Mouse (Mus musculus): Measurements from ENCODE around the gene Cerkl. TPM values are rescaled to one million over a fixed set of nuclear protein-coding genes. Genes with fewer than 3 reads are reported as not detected.

Cerkl gene
- polyA plus RNA-seq, 1 experiment: 1.1 TPM

DNA sequence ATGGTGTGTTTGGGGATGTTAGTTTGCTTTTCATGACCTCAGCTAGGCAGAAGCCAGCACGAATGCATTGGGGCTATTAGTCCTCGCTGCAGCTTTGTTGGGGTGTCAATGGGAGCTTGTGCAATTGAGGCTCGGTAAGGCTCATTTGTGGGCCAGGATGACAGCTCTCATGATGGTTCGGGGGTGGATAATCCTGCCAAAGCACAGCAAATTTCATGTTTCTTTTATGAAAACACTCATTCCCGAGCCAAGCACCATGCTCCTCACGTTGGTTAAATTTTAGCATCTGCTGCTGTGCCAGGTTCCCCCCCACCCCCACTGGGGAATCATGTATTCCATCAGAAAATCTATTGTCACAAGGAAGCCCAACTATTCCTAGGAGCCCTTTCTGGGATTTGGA lies 164.2 kb downstream of the Cerkl start:
- TF ChIP-seq POLR2A (IDR thresholded peaks at IDR 0.05; ENCODE audit: borderline replicate concordance, extremely low read depth, low read depth, low read length): no peak
- no peak for TF ChIP-seq CTCF (IDR thresholded peaks at IDR 0.05; ENCODE audit: insufficient read depth, low read length)
- no peak for DNase-seq
- 86% methylated on average over 6 of the region's 6 CpGs for WGBS
- Histone ChIP-seq H3K4me3 (replicated peaks; ENCODE audit: extremely low read depth, low read depth, low read length) (no peak overlapping the region), H3K4me1 (ENCODE audit: control insufficient read depth, insufficient read depth, low read length) (no peaks in the 10 kb centered on the region)

DNA sequence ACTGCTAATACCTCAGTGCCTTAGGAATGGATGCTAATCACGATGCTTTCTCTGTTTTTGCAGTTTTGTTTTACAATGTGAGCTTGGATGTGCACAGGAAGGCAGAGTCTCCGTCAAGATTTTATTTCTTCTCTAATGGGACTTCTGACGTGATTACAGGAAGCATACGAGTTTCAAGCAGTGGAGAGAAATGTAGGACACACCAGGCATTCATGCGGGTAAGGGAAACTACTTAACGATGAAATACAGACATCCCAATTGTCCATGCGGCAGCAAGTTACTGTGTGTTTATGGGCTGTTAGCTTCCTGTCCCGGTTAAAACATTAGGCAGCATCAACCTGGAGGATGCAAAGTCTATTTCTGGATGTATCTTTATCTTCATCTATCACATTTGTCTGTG lies 164.7 kb downstream of the Cerkl start:
- Histone ChIP-seq H3K4me1 (ENCODE audit: control insufficient read depth, insufficient read depth, low read length) (no peaks in the 10 kb centered on the region), H3K4me3 (replicated peaks; ENCODE audit: extremely low read depth, low read depth, low read length) (no peak overlapping the region)
- TF ChIP-seq CTCF (IDR thresholded peaks at IDR 0.05; ENCODE audit: insufficient read depth, low read length): no peak
- TF ChIP-seq POLR2A (IDR thresholded peaks at IDR 0.05; ENCODE audit: borderline replicate concordance, extremely low read depth, low read depth, low read length): no peak
- WGBS: 63% methylated on average over 8 of the region's 8 CpGs
- DNase-seq: no peak

DNA sequence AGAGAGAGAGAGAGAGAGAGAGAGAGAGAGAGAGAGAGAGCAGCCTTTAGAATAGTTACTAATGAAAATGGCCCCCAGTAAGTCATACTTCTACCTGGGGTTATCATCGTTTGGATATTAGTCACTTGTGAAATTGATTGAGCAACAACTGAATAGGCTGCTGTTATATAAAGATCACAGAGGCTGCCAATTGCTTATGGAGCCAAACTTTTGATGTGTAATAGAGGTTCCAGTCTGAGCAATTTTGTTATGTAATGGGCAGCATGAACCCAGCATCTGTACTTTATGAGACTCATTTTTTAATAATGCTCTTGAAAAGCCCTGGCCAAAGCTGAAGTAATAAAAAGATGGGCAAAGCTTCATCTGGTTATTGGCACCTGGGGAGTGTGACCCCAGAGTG lies 166.4 kb downstream of the Cerkl start:
- TF ChIP-seq CTCF (IDR thresholded peaks at IDR 0.05; ENCODE audit: insufficient read depth, low read length): no peak
- H3K4me3 ChIP-seq (replicated peaks; ENCODE audit: extremely low read depth, low read depth, low read length): no peak overlapping the region
- WGBS: 37% methylated on average over 1 of the region's 1 CpGs
- H3K4me1 ChIP-seq (ENCODE audit: control insufficient read depth, insufficient read depth, low read length): no peaks in the 10 kb centered on the region
- no peak for DNase-seq

DNA sequence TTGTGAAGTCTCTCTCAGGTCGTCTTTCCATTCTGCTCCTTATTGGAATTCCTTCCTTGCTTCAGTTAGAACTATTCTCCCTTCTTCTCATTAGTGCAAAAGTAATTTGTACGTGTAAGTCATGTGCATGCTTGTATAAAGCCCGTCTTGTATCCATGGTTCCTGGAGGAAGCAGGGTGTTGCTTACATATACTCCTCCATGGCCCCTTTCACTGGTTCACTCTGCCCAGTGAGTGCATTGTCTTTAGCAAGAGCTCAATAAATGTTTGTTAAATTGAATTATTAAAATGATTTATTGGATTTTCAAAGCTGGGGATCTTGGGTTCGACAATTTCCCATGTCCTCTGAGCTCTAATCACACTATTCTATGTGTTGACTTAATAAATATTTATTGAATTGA lies 172.4 kb downstream of the Cerkl start:
- DNase-seq: no peak
- Histone ChIP-seq H3K4me1 (ENCODE audit: control insufficient read depth, insufficient read depth, low read length) (no peaks in the 10 kb centered on the region), H3K4me3 (replicated peaks; ENCODE audit: extremely low read depth, low read depth, low read length) (no peak overlapping the region)
- 84% methylated on average over 4 of the region's 4 CpGs for WGBS
- TF ChIP-seq CTCF (IDR thresholded peaks at IDR 0.05; ENCODE audit: insufficient read depth, low read length) (no peak), POLR2A (IDR thresholded peaks at IDR 0.05; ENCODE audit: borderline replicate concordance, extremely low read depth, low read depth, low read length) (no peak)

Other genes starting within 250 kb of the Cerkl start
- gene Itga4, start 201.4 kb downstream of the Cerkl start, polyA plus RNA-seq (2012; rRNA removed): 4.1 and 7.1 TPM in 2 replicates
- gene Neurod1, start within 50 bp of the Cerkl start, polyA plus RNA-seq (2012; rRNA removed): not detected in 2 replicates
- 6.5 and 11.5 TPM in 2 replicates for gene Itprid2, start 178.6 kb upstream of the Cerkl start, polyA plus RNA-seq (2012; rRNA removed)

Data from lung, adult 2 months (tissue).